Mouse (Mus musculus): ENCODE data around the gene Dcps.
"Not testable (repeated sequence)": the region's sequence is repeated elsewhere in the genome, so short reads cannot be mapped to it uniquely, and the experiment has no call there.

GRCm38 (mm10) chr9:35148822-35149221 is 27.0 kb downstream of the Dcps start:
- not testable (repeated sequence) for TF ChIP-seq CTCF, POLR2A (IDR thresholded peaks at IDR 0.05; ENCODE audit: insufficient read depth, low read depth, low read length)

Measured in olfactory bulb, adult 2 months (tissue).